Mouse (Mus musculus) lung, embryonic 15.5 days (tissue): Measurements from ENCODE around the gene Uckl1. TPM values are rescaled to one million over a fixed set of nuclear protein-coding genes. Genes with fewer than 3 reads are reported as not detected.

Source experiments
- ATAC-seq: fragments of 200-750 bp; cut with Nextera tagmentation; 2 replicates; pipeline ENCODE4 v1.8.0; 2017; ENCODE audit warnings: moderate number of reproducible peaks, borderline replicate concordance; ENCODE audit not compliant: low FRiP score, low TSS enrichment; ENCODE audit errors: extremely low read depth
- H3K27ac ChIP-seq: fragments of 300-500 bp; sonication (generic); 2 replicates; pipeline ENCODE4 v1.5.1; 2015; ENCODE audit warnings: moderate library complexity, mild to moderate bottlenecking, inconsistent platforms
- H3K27me3 ChIP-seq: fragments of 300-500 bp; sonication (generic); 2 replicates; pipeline ENCODE4 v1.6.1; 2015; ENCODE audit warnings: inconsistent platforms
- H3K36me3 ChIP-seq: fragments of 300-500 bp; sonication (generic); 2 replicates; pipeline ENCODE4 v1.6.1; 2015; ENCODE audit warnings: inconsistent platforms
- H3K4me1 ChIP-seq: fragments of 300-500 bp; sonication (generic); 2 replicates; pipeline ENCODE4 v1.6.1; 2015; ENCODE audit warnings: inconsistent platforms
- H3K4me2 ChIP-seq: fragments of 300-500 bp; sonication (generic); 2 replicates; pipeline ENCODE4 v1.6.1; 2015; ENCODE audit warnings: inconsistent platforms, mild to moderate bottlenecking, moderate library complexity
- H3K4me3 ChIP-seq: fragments of 300-500 bp; sonication (generic); 2 replicates; pipeline ENCODE4 v1.5.1; 2015; ENCODE audit warnings: mild to moderate bottlenecking, inconsistent platforms
- H3K9ac ChIP-seq: fragments of 300-500 bp; sonication (generic); 2 replicates; pipeline ENCODE4 v1.6.1; 2015; ENCODE audit warnings: inconsistent platforms
- H3K9me3 ChIP-seq: fragments of 300-500 bp; sonication (generic); 2 replicates; pipeline ENCODE4 v1.6.1; 2016; ENCODE audit warnings: inconsistent platforms
- WGBS: fragments of 180-500 bp; shearing (Covaris S2); methylation state at CpG from one replicate; pipeline ENCODE4 v1.1.7; 2015; 5-methylcytosine and 5-hydroxymethylcytosine counted together
- polyA plus RNA-seq: library from polyadenylated mRNA; unstranded; fragments of >200 nt; fragmentation: Nextera tagmentation; extraction: Ambion mirVana; gene quantifications from 2 replicates; pipeline ENCODE4 v1.2.1, GENCODE M21; 2015

Uckl1 gene
- polyA plus RNA-seq, 1 experiment from 2014 or later = 51.2 TPM

DNA sequence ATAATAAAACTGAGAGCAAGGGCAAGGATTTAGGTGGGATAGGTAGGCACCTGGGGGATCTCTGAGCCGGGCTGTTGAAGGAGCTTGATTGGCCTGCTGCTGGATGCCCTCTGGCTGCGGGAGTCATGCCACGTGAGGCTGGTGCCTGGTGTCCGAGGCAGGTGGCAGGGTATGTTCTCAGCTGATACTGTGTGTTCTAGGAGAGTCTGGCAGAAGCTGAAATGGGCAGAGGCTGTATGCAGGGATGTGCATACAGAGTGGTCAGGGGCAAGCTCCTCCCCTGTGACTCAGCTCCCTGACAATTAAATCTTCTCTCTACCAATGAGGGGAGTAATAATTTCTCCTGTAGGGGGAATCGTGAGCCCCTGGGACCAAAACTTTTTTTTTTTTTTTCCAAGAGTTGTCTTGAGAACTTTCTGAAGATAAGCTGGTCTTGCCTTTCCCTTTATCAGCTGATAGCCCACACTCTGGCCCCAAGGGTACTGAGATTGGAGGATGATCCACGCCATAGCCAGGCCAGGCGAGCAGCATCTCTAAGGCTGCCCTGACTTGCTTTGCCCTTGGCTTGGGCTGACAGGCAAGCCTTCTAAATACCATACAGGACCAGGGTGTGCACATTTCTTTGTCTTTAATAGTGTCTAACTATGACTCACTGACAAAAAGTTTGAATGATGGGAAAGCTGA lies 12.8 kb upstream of the Uckl1 start:
- no peaks in the 10 kb centered on the region for H3K9me3 ChIP-seq
- H3K4me3 ChIP-seq = peak overlapping the region; percentile 60; the same call in 1 of the 2 replicates
- WGBS = 69% methylated on average over 7 of the region's 7 CpGs
- peaks cover 21% of the 10 kb centered on the region; the same call in 1 of the 2 replicates for H3K27me3 ChIP-seq
- peak overlapping the region; percentile 83; the same call in 1 of the 2 replicates for H3K4me2 ChIP-seq
- no peak overlapping the region for H3K9ac ChIP-seq
- no peak for ATAC-seq
- peaks cover 15% of the 10 kb centered on the region for H3K4me1 ChIP-seq
- H3K36me3 ChIP-seq = no peaks in the 10 kb centered on the region
- H3K27ac ChIP-seq = peak overlapping the region; percentile 91; the same call in 1 of the 2 replicates

DNA sequence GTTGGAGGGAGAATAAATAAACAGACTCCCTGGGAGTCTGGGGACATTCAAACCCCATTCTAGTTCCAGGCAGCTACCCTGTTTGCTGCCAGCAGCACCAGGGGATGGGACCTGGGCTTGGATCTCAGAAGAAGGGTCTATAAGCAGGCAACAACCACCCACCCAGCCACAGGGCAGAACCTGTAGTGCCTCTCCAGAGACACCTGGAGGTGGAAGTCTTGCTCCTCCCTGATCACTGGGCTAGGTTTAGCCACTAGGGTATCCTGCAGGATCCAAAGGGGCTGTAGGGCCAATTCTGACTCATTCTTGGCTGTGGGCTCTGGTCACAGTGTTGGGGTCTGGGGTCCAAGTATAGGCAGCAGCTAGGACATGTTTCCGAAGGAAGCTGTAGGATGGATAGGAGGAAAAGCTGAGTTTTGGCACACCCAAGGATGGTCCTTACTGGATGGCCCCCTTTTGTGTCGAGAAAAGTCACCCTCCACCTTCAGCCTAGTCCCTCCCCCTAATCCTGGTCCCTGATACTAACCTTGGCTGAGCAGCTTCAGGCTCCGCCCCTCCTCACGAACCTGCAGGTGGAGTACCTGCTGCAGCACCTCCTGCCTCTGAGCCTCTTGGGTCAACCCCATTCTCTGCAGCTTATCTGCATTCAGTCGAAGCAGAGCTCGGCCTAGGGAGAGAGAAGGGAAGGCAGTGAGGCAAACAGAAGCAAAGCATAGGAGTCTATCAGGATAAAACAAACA lies 11.7 kb upstream of the Uckl1 start:
- 36% methylated on average over 6 of the region's 6 CpGs for WGBS
- H3K27ac ChIP-seq = no peak overlapping the region
- ATAC-seq = no peak
- H3K27me3 ChIP-seq = peaks cover 21% of the 10 kb centered on the region; the same call in 1 of the 2 replicates
- H3K4me2 ChIP-seq = no peak overlapping the region
- no peak overlapping the region for H3K4me3 ChIP-seq
- H3K4me1 ChIP-seq = peaks cover 9% of the 10 kb centered on the region
- no peaks in the 10 kb centered on the region for H3K36me3 ChIP-seq
- H3K9me3 ChIP-seq = no peaks in the 10 kb centered on the region
- no peak overlapping the region for H3K9ac ChIP-seq

DNA sequence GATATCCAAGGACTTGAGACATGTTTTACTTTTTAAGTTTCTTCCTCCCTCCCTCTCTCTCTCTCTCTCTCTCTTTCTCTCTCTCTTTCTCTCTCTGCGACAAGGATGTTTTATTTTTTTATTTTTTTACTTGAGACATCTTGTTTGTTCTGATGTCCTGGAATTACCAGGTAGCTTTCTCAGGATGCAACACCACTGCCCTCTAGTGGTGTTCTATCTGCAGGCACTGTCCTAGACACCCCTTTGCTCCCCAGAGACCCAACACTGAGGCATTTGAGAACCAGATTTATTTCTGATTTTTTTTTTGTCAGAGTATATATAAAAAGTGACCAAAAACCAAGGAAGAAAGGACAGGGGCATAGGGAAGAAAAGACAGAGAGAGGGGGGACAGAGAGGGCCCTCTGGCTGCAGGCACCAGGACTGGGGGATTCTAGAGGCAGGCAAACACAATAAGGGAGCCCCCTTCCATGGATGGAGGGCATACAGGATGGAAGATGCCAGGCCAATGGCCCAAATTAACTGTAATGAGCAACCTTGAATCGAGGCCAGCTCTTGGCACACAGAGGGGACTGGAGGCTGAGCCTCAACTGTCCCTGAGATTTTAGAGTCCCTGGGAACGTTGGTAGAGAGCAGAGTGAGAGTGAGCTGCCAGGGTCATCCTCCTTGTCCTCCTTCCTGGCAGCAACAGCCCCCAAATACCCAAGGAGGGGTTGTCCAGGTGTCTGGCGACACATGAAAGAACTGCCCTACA lies 10.4 kb upstream of the Uckl1 start:
- Histone ChIP-seq H3K36me3 (peaks cover 6% of the 10 kb centered on the region; the same call in 1 of the 2 replicates), H3K4me1 (peaks cover 11% of the 10 kb centered on the region), H3K27me3 (peaks cover 21% of the 10 kb centered on the region; the same call in 1 of the 2 replicates), H3K9ac (no peak overlapping the region), H3K4me3 (no peak overlapping the region), H3K9me3 (no peaks in the 10 kb centered on the region), H3K4me2 (no peak overlapping the region), H3K27ac (no peak overlapping the region)
- 61% methylated on average over 4 of the region's 4 CpGs for WGBS
- ATAC-seq = no peak

DNA sequence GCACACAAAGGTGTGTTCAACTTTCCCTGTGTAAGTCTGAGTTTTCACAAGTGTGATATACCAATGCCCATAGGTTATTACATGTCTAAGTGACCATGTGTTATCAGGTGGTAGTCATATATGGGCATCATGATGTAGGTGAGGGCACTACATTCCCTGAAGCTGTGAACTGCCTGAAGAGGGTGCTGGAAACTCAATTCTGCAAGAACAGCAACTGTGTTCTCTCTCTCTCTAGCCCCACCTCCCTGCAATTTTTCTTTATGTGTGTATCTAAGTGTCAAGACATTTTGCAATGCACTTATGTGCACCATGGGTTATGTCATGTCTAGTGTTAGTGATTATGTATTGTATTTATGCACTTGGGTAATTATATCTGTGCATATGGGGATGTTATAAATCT lies 9.2 kb upstream of the Uckl1 start:
- Histone ChIP-seq H3K9ac (no peak overlapping the region), H3K27me3 (peaks cover 17% of the 10 kb centered on the region; the same call in 1 of the 2 replicates), H3K4me2 (no peak overlapping the region), H3K4me3 (no peak overlapping the region), H3K36me3 (peaks cover 18% of the 10 kb centered on the region), H3K9me3 (no peaks in the 10 kb centered on the region), H3K27ac (no peak overlapping the region), H3K4me1 (peaks cover 11% of the 10 kb centered on the region)
- ATAC-seq = no peak

DNA sequence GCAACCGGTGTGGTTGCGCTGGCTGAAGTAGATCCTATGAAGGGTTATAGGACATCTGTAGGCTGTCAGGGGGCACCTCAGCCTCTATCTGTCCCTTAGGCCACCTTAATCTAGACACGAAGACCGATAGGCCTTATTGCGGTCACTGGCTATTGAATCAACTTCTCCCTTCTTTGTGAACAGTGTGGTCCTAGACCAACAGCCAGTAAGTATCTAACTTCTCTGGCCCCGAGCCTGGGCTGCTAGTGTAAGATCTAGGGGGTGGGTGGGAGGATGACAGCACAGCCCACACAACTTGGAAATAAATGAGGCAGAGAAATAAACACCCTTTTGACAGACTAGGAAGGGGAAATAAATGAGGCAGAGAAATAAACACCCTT lies 8.3 kb upstream of the Uckl1 start:
- Histone ChIP-seq H3K9ac (peak overlapping the region; percentile 95), H3K27me3 (peaks cover 8% of the 10 kb centered on the region; the same call in 1 of the 2 replicates), H3K4me3 (peak overlapping the region; percentile 82), H3K36me3 (peaks cover 27% of the 10 kb centered on the region), H3K4me2 (peak overlapping the region; percentile 67), H3K9me3 (no peaks in the 10 kb centered on the region), H3K27ac (peak overlapping the region; percentile 84), H3K4me1 (peaks cover 11% of the 10 kb centered on the region)
- under 1% methylated on average over 6 of the region's 6 CpGs for WGBS
- ATAC-seq = peak; percentile 44; the same call in 1 of the 2 replicates

DNA sequence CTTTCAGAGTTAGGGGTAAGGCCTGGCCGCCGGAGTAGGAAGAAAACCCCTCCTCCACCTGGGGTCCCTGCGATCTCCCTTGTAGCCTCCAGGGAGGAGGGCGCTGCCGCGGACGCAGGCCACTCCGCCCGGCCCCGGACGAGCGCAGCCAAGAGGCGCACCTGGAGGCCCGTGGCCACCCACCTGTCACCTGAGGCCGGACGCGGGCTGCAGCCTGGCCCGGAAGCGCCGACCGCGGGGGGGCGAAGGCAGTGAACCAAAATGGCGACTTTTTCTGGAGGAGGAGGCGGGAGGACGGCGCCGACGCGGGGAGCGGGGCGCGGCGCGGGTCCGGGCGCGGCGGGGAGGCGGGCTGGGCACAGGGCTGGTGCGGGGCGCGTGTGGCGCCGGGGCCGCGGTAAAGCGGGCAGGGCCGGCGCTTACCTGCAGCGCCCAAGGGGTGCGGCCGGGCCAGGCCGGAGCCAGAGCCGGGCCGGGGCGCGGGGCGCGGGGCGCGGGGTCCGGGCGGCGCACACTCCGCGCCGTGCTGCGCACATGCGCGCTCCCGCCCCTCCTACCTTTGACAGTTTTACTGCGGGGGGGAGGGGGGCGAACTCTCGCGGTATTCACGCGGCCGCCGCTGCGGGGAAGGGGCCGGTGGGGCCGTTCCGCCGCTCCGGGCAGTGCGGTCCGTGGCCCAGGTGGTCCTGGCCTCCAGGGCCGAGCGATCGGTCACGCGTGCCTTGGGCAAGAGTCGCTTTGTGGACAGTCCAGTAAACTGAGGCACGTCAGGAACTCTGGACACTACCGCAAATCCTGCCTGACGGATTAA lies 7.7 kb upstream of the Uckl1 start, which contains the start of gene Zfp512b:
Gene Zfp512b (minus strand): TSS at position 573 of the 811 bp plus-strand sequence.
- Histone ChIP-seq H3K27me3 (peaks cover 2% of the 10 kb centered on the region; the same call in 1 of the 2 replicates), H3K4me2 (peak within 1 kb of the TSS; percentile 67), H3K4me3 (peak within 1 kb of the TSS; percentile 82), H3K9me3 (no peaks in the 10 kb centered on the region), H3K4me1 (peaks cover 11% of the 10 kb centered on the region), H3K27ac (peak within 1 kb of the TSS; percentile 84), H3K36me3 (peaks cover 32% of the 10 kb centered on the region), H3K9ac (peak within 1 kb of the TSS; percentile 95)
- peak; percentile 82 for ATAC-seq
- WGBS = under 1% methylated on average over 83 of the region's 97 CpGs

DNA sequence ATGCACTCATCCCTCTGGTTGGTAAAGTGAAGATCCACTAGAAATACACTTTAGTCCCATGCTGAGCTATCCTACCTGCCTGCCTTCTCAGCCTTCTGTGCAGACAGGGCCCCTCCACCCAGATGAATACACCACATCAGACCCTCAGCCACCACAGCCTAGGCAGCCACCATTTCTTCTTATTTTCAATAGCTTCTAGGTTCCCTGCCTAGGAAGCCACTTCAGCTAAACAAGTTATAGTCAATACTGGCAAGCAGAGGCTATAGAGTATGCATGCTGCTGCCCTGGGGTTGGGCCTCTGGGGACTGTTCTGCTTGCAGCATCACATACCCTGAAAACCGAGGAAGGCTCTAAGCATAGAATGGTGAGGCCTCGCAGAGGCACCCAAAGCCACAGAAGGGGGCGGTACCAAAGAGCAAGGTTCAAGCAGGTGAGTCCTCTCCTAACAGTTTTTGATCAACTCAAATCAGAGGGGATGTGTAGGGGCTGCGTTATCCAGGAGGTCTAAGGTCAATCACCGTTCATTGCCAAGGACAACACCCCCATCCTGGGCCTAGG lies 6.9 kb upstream of the Uckl1 start, which contains the start of gene Prpf6:
Gene Prpf6 (plus strand): TSS at position 341 of the 558 bp plus-strand sequence.
- Histone ChIP-seq H3K27me3 (no peaks in the 10 kb centered on the region), H3K4me1 (peaks cover 11% of the 10 kb centered on the region), H3K4me3 (peak within 1 kb of the TSS; percentile 82), H3K36me3 (peaks cover 40% of the 10 kb centered on the region), H3K4me2 (peak within 1 kb of the TSS; percentile 67), H3K9ac (peak within 1 kb of the TSS; percentile 95), H3K9me3 (no peaks in the 10 kb centered on the region), H3K27ac (peak within 1 kb of the TSS; percentile 84)
- WGBS = 11% methylated on average over 5 of the region's 5 CpGs
- ATAC-seq = no peak; the same call in 1 of the 2 replicates

DNA sequence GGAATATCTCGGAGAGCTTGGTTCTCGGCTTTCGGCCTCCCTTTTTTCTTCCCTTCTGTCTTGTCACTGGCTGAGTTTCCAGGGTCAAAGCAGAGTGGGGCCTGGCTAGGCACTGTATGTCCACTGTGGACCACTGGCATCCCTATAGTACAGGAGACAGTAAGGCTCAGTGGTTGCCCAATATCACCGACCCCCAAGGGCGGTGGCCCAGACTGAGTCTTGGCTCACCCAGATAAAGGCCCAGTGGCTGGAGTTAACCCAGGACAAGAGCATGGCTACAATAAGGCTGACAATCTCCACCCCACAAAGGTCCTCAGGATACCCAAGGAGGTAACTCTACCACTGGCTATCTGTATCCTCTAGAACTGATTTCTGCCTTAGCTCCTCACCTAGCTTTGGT lies 5.8 kb upstream of the Uckl1 start:
- Histone ChIP-seq H3K4me3 (no peak overlapping the region), H3K4me2 (no peak overlapping the region), H3K36me3 (peaks cover 51% of the 10 kb centered on the region), H3K9me3 (no peaks in the 10 kb centered on the region), H3K27ac (no peak overlapping the region), H3K9ac (no peak overlapping the region), H3K4me1 (peaks cover 11% of the 10 kb centered on the region), H3K27me3 (no peaks in the 10 kb centered on the region)
- no peak for ATAC-seq
- WGBS = 96% methylated on average over 5 of the region's 5 CpGs

DNA sequence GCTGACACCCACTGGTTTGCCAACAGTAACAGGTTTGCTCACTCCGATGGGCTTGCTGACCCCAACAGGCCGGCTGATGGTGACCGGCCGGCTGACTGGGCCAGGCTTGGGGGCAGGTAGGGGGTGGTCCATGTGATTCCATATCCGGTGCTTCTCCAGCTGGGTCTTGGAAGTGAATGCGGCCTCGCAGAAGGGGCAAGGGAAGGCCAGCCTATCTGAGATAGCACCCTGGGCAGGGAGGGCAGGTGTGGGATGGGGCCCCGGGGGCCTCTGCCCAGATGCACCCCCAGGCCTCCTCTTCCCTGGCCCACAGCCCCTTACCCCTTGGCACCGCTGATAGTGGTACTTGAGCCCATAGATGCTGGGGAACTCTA lies 5.0 kb upstream of the Uckl1 start:
- 96% methylated on average over 9 of the region's 9 CpGs for WGBS
- H3K4me3 ChIP-seq = no peak overlapping the region
- no peak overlapping the region for H3K9ac ChIP-seq
- no peaks in the 10 kb centered on the region for H3K9me3 ChIP-seq
- no peak for ATAC-seq
- no peak overlapping the region for H3K27ac ChIP-seq
- H3K4me1 ChIP-seq = peaks cover 11% of the 10 kb centered on the region
- H3K4me2 ChIP-seq = no peak overlapping the region
- no peaks in the 10 kb centered on the region for H3K27me3 ChIP-seq
- H3K36me3 ChIP-seq = peaks cover 59% of the 10 kb centered on the region

DNA sequence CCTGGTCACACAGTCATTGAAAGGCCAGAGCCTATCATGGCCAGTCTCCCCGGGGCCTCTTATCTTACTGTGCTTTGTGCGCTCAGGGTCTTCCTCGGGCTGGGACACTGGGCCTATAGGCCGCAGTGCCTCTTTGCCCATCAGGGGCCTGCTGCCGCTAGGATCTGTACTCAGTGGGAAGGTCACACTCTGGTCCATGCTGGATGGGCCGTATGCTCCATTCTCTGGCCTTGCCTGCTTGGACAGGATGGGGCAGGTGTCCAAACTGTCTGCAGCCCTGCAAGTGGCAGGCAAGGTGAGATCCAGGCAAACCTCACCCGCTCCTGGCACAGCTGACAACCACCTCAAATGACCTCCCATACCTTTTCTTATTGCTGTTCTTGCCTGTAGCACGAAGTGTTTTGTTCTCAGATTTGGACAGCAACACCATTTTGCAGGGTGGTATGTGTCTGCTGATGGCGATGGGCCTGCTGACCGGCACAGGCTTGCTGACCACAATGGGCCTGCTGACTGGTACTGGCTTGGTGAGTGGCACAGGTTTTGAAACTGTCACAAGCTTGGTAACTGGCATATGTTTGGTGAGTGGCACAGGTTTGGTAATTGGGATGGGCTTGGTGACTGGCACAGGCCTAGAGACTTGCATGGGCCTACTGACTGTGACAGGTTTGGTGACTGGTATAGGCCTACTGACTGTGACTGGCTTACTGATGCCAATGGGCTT lies 4.5 kb upstream of the Uckl1 start:
- no peaks in the 10 kb centered on the region for H3K9me3 ChIP-seq
- H3K4me3 ChIP-seq = no peak overlapping the region
- no peak overlapping the region for H3K4me2 ChIP-seq
- H3K4me1 ChIP-seq = peaks cover 11% of the 10 kb centered on the region
- H3K27ac ChIP-seq = no peak overlapping the region
- H3K9ac ChIP-seq = no peak overlapping the region
- peaks cover 64% of the 10 kb centered on the region for H3K36me3 ChIP-seq
- WGBS = 91% methylated on average over 10 of the region's 10 CpGs
- no peaks in the 10 kb centered on the region for H3K27me3 ChIP-seq
- no peak for ATAC-seq
